Mouse (Mus musculus) MEL (cell line): Measurements from ENCODE around the gene Gngt2. TPM values are rescaled to one million over a fixed set of nuclear protein-coding genes. Genes with fewer than 3 reads are reported as not detected.

Experiments used
- DNase-seq: peaks from one replicate; pipeline ENCODE4 v3.0.0; 2011; ENCODE audit warnings: low read depth, low spot score
- H3K27ac ChIP-seq: 2 replicates; pipeline ENCODE4 v1.5.1; 2012; ENCODE audit warnings: low read depth, mild to moderate bottlenecking, control low read depth, low read length, moderate library complexity; ENCODE audit not compliant: control insufficient read depth
- H3K27me3 ChIP-seq, 2 experiments: fragments of 150-350 bp in 1 of 2; sonication (generic) in 1 of 2; 2 replicates each; pipeline ENCODE4 v1.6.1; 2012; ENCODE audit warnings: low read length in 2 of 2, mild to moderate bottlenecking in 2 of 2, improper control_type of control experiment in 1 of 2, moderate library complexity in 1 of 2; ENCODE audit not compliant: insufficient read depth in 2 of 2, control insufficient read depth in 1 of 2
- H3K36me3 ChIP-seq, 2 experiments: 2 replicates each; pipeline ENCODE4 v1.6.1; 2012 to 2014; ENCODE audit warnings: low read length in 2 of 2, improper control_type of control experiment in 1 of 2, inconsistent platforms in 1 of 2, mild to moderate bottlenecking in 1 of 2; ENCODE audit not compliant: insufficient read depth in 2 of 2, control insufficient read depth in 1 of 2
- H3K4me1 ChIP-seq, 2 experiments: fragments of 150-350 bp in 1 of 2; sonication (generic) in 1 of 2; 2 replicates each; pipeline ENCODE4 v1.6.1; 2012; ENCODE audit warnings: low read length in 2 of 2, improper control_type of control experiment in 1 of 2, mild to moderate bottlenecking in 1 of 2; ENCODE audit not compliant: insufficient read depth in 2 of 2, control insufficient read depth in 1 of 2
- H3K4me3 ChIP-seq, 2 experiments: fragments of 150-350 bp in 1 of 2; sonication (generic) in 1 of 2; 2 replicates each; pipeline ENCODE4 v1.5.1; 2012; ENCODE audit warnings: low read depth in 2 of 2, low read length in 2 of 2, mild to moderate bottlenecking in 2 of 2, moderate library complexity in 2 of 2, control low read depth in 1 of 2, improper control_type of control experiment in 1 of 2; ENCODE audit not compliant: control insufficient read depth in 1 of 2, insufficient read depth in 1 of 2
- H3K79me2 ChIP-seq: 2 replicates; pipeline ENCODE4 v1.6.1; 2012; ENCODE audit warnings: mild to moderate bottlenecking, low read length, moderate library complexity; ENCODE audit not compliant: control insufficient read depth, poor library complexity, insufficient read depth
- H3K9ac ChIP-seq: 2 replicates; pipeline ENCODE4 v1.6.1; 2012; ENCODE audit warnings: low read depth, mild to moderate bottlenecking, control low read depth, low read length, moderate library complexity; ENCODE audit not compliant: control insufficient read depth, poor library complexity, severe bottlenecking
- H3K9me3 ChIP-seq: fragments of 150-350 bp; sonication (generic); replicated peaks from 2 replicates; pipeline ENCODE4 v1.6.1; 2012; ENCODE audit warnings: mild to moderate bottlenecking, low read length, improper control_type of control experiment, moderate library complexity; ENCODE audit not compliant: insufficient read depth
- BHLHE40 ChIP-seq: IDR thresholded peaks from 2 replicates; pipeline ENCODE4 v1.6.1; 2012; ENCODE audit warnings: low read depth, mild to moderate bottlenecking, inconsistent platforms, low read length, improper control_type of control experiment, borderline replicate concordance
- CHD1 ChIP-seq: IDR thresholded peaks from 2 replicates; pipeline ENCODE4 v1.6.1; 2012; ENCODE audit warnings: low read depth, mild to moderate bottlenecking, inconsistent platforms, low read length, improper control_type of control experiment
- CHD2 ChIP-seq: IDR thresholded peaks from 2 replicates; pipeline ENCODE4 v1.6.1; 2011; ENCODE audit warnings: low read length, improper control_type of control experiment
- CTCF ChIP-seq, 3 experiments: IDR thresholded peaks in 2 of 3; conservative IDR thresholded peaks in 1 of 3; 2 replicates each; pipeline ENCODE4 v1.5.1; 2011 to 2012; ENCODE audit warnings: low read length in 3 of 3, low read depth in 2 of 3, mild to moderate bottlenecking in 2 of 3, improper control_type of control experiment in 1 of 3, inconsistent platforms in 1 of 3, mixed read lengths in 1 of 3, moderate library complexity in 1 of 3; ENCODE audit not compliant: control insufficient read depth in 1 of 3, insufficient read depth in 1 of 3, poor library complexity in 1 of 3, severe bottlenecking in 1 of 3
- EP300 ChIP-seq, 2 experiments: IDR thresholded peaks; 2 replicates each; pipeline ENCODE4 v1.6.1; 2011; ENCODE audit warnings: improper control_type of control experiment in 2 of 2, low read length in 2 of 2, low read depth in 1 of 2, mild to moderate bottlenecking in 1 of 2
- ETS1 ChIP-seq: IDR thresholded peaks from 2 replicates; pipeline ENCODE4 v1.6.1; 2012; ENCODE audit warnings: low read depth, mild to moderate bottlenecking, inconsistent platforms, low read length, improper control_type of control experiment, moderate library complexity
- HCFC1 ChIP-seq: IDR thresholded peaks from 2 replicates; pipeline ENCODE4 v1.6.1; 2012; ENCODE audit warnings: low read depth, mild to moderate bottlenecking, inconsistent platforms, low read length, improper control_type of control experiment, moderate library complexity
- MAX ChIP-seq: IDR thresholded peaks from 2 replicates; pipeline ENCODE4 v1.6.1; 2011; ENCODE audit warnings: low read length, improper control_type of control experiment
- MAZ ChIP-seq: IDR thresholded peaks from 2 replicates; pipeline ENCODE4 v1.6.1; 2012; ENCODE audit warnings: low read depth, mild to moderate bottlenecking, inconsistent platforms, low read length, improper control_type of control experiment
- MXI1 ChIP-seq: IDR thresholded peaks from 2 replicates; pipeline ENCODE4 v1.6.1; 2011; ENCODE audit warnings: mild to moderate bottlenecking, low read depth, low read length, improper control_type of control experiment
- MYC ChIP-seq: IDR thresholded peaks from 2 replicates; pipeline ENCODE4 v1.6.1; 2011; ENCODE audit warnings: low read depth, mild to moderate bottlenecking, low read length, improper control_type of control experiment, moderate library complexity
- NELFE ChIP-seq: IDR thresholded peaks from 2 replicates; pipeline ENCODE4 v1.6.1; 2011; ENCODE audit warnings: low read depth, low read length, improper control_type of control experiment
- POLR2A ChIP-seq, 2 experiments: IDR thresholded peaks; 2 replicates each; pipeline ENCODE4 v1.6.1; 2011 to 2012; ENCODE audit warnings: low read length in 2 of 2, mild to moderate bottlenecking in 2 of 2, control low read depth in 1 of 2, improper control_type of control experiment in 1 of 2, low read depth in 1 of 2, moderate library complexity in 1 of 2; ENCODE audit not compliant: control insufficient read depth in 1 of 2, insufficient read depth in 1 of 2, poor library complexity in 1 of 2
- SIN3A ChIP-seq: IDR thresholded peaks from 2 replicates; pipeline ENCODE4 v1.6.1; 2012; ENCODE audit warnings: low read length, improper control_type of control experiment, inconsistent platforms
- TBP ChIP-seq: IDR thresholded peaks from 2 replicates; pipeline ENCODE4 v1.8.0; 2011; ENCODE audit warnings: low read depth, low read length, improper control_type of control experiment
- TCF12 ChIP-seq: IDR thresholded peaks from 2 replicates; pipeline ENCODE4 v1.6.1; 2014; ENCODE audit warnings: low read depth, mild to moderate bottlenecking, inconsistent platforms, low read length, improper control_type of control experiment, moderate library complexity
- USF1 ChIP-seq: IDR thresholded peaks from 2 replicates; pipeline ENCODE4 v1.6.1; 2014; ENCODE audit warnings: low read depth, mild to moderate bottlenecking, inconsistent platforms, low read length, improper control_type of control experiment, moderate library complexity
- ZKSCAN1 ChIP-seq: IDR thresholded peaks from 2 replicates; pipeline ENCODE4 v1.6.1; 2012; ENCODE audit warnings: low read depth, mild to moderate bottlenecking, inconsistent platforms, low read length, improper control_type of control experiment, moderate library complexity
- ZMIZ1 ChIP-seq: IDR thresholded peaks from 2 replicates; pipeline ENCODE4 v1.6.1; 2012; ENCODE audit warnings: low read depth, mild to moderate bottlenecking, inconsistent platforms, low read length, improper control_type of control experiment, moderate library complexity
- ZNF384 ChIP-seq: IDR thresholded peaks from 2 replicates; pipeline ENCODE4 v1.6.1; 2012; ENCODE audit warnings: low read depth, mild to moderate bottlenecking, inconsistent platforms, low read length, improper control_type of control experiment
- polyA plus RNA-seq, 2 experiments: library from polyadenylated mRNA; stranded (reverse) in 1 of 2; unstranded in 1 of 2; fragments of >175 nt in 1 of 2; fragments of >200 nt in 1 of 2; gene quantifications; 2 replicates each; pipeline versions ENCODE4 v1.2.1 to v1.2.4; 2012; ENCODE audit warnings: low replicate concordance in 2 of 2, low read depth in 1 of 2; ENCODE audit not compliant: insufficient read length in 2 of 2, insufficient read depth in 1 of 2, missing spikeins in 1 of 2
- total RNA-seq: library from RNA; depleted of rRNA; stranded (reverse); fragments of 300-350 nt; gene quantifications from 2 replicates; pipeline ENCODE4 v1.2.3, GENCODE M21; 2012

Gene Gngt2
- total and polyA plus RNA-seq, 3 experiments, result 23.5 to 25.9 TPM; not detected in 1

- TF ChIP-seq ZKSCAN1, result no peak
- TF ChIP-seq ETS1, result 0 out of 2 replicates have a peak, but pooled peaks have one; percentile 4
- peak; percentile 88 for TF ChIP-seq SIN3A
- TF ChIP-seq CHD2, result peak; percentile 56; the same call in 1 of the 2 replicates
Measured at GRCm38 (mm10) chr11:95858528-95859467, 21.8 kb downstream of the Gngt2 start (continued).

DNA sequence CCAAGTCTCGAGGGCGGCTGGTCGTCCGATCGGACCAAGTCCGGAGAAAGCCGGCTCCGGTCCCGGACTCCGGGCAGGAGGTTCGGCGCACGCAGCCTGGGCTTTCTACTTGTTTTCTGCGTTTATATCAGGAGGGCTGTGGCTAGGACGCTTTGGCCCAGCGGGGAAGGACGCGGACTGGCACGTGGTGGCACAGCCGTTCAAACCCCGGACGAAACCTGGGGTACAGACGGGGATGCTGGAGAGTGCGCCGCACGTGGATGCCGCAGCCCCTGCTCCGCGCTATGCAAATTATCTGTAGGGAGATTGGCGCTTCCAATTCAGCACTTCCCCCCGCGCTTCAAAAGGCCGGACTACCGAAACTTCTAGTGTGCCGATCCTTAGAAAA lies 22.4 kb downstream of the Gngt2 start:
- peak; percentile 99 for TF ChIP-seq MXI1
- no peak for TF ChIP-seq ZNF384
- TF ChIP-seq USF1, result peak; percentile 72
- peak; percentile 98 for TF ChIP-seq MAX
- peak; percentile 51; the same call in 1 of the 2 replicates for TF ChIP-seq ETS1
- peak; percentile 73 for TF ChIP-seq NELFE
- peak; percentile 64 to 65; a peak in 3 of 4 replicates for TF ChIP-seq POLR2A (IDR thresholded peaks at IDR 0.05; ENCODE audit: control insufficient read depth in 1 of 2, insufficient read depth in 1 of 2, low read depth in 1 of 2, low read length in 2 of 2, poor library complexity in 1 of 2)
- peak; percentile 22 for TF ChIP-seq SIN3A
- peak; percentile 25; the same call in 1 of the 2 replicates for TF ChIP-seq HCFC1
- peak; percentile 99 for TF ChIP-seq MYC
- TF ChIP-seq BHLHE40, result peak; percentile 95
- 0 out of 2 replicates have a peak, but pooled peaks have one; percentile 63 for TF ChIP-seq ZMIZ1
- peak in 1 of 2 experiments; percentile 5; a peak in 1 of 4 replicates for TF ChIP-seq EP300 (IDR thresholded peaks at IDR 0.05; ENCODE audit: low read depth in 1 of 2, low read length in 2 of 2)
- TF ChIP-seq TBP, result no peak
- TF ChIP-seq TCF12, result peak; percentile 57
- no peak; the same call in 1 of the 2 replicates for TF ChIP-seq CHD1
- 0 out of 6 replicates have a peak, but pooled peaks of 1 of the 3 experiments have one; percentile 12 for TF ChIP-seq CTCF (IDR thresholded peaks at IDR 0.05 in 2 of 3, conservative IDR thresholded peaks at IDR 0.05 in 1 of 3; ENCODE audit: control insufficient read depth in 1 of 3, insufficient read depth in 1 of 3, low read depth in 2 of 3, low read length in 3 of 3, poor library complexity in 1 of 3, severe bottlenecking in 1 of 3)
- TF ChIP-seq MAZ, result no peak
- Histone ChIP-seq H3K4me1 (peaks cover 8 to 19% of the 10 kb centered on the region in 2 experiments), H3K27ac (peak overlapping the region; percentile 86), H3K79me2 (peaks cover 8% of the 10 kb centered on the region), H3K27me3 (no peaks in the 10 kb centered on the region), H3K36me3 (peaks cover 2 to 30% of the 10 kb centered on the region in 2 experiments), H3K4me3 (peak overlapping the region; percentile 48 to 70), H3K9me3 (no peaks in the 10 kb centered on the region), H3K9ac (peak overlapping the region; percentile 79)
- DNase-seq, result peak; percentile 92
